In the genomic region with DNA sequence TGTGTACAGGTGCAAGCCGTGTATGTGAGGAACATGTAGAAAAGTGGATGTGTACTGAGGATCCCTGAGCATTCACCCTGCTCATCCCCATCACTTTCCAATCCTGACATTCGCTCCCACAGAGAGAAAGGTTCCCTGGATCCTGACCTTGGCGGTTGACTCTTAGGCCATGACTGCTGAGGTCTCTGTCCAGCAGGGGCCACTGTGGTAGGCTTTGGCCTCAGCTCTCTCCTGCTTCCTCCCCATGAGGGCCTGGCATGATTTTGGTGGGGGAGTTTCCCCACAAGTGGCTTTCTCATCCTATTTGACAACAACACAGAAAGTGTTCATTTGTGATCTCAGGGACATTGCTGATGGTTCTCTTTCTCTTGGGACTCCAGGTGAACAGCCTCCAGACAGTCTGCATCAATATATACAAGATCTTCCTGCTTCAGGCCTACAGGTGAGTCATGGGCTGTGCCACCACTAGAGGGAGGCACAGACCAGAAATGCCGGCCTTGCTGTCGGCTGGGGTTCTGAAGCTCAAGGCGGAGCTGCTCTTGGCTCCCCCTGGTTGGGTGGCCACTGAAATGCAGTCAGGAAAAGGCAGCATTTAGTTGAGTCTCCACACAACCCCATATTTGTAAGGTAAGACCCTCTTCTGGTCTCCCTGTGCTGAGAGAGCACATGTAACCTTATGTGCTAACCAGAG, we compare ENCODE assay signal across 8 mouse cellular contexts. TPM values are rescaled to one million over a fixed set of nuclear protein-coding genes. Genes with fewer than 3 reads are reported as not detected.
DNase-seq lines count a peak whose midpoint lies in the region; ATAC-seq and TF ChIP-seq lines count a peak whose summit lies in the region.

No protein-coding gene starts in this region.

- H3K9ac ChIP-seq in hindbrain, embryonic 13.5 days = no peak overlapping the region

- in situ Hi-C loops in Patski (cut with MboI; ENCODE audit: low pct_unique_long_range_greater_than_20kb) = loop anchor here (5.0 kb wide), 2 partner anchors 46 to 181 kb away; no protein-coding TSS in a partner anchor

- H3K4me2 ChIP-seq in hindbrain, embryonic 13.5 days = no peak overlapping the region

- CTCF ChIA-PET in Patski (lab: Charles Lee) = interaction anchor here (0.8 to 10.4 kb wide), 26 partner anchors 8 to 221 kb away, joined by 3 to 196 read pairs (median 6); partner anchors contain the start of genes Slc6a18 and Slc6a19

- DNase-seq in cerebellum, adult 18-20 months = peak; percentile 17 to 21
- no peak for DNase-seq in cerebellum, adult 9-11 months
- DNase-seq in Patski (ENCODE audit: low read depth, low spot score) = peak; percentile 77
- DNase-seq in embryo, embryonic 10.5 days (ENCODE audit: low spot score) = peak; percentile 58
- peak; percentile 30 to 58 for DNase-seq in layer of hippocampus, postnatal 25 days (ENCODE audit: extremely low spot score in 1 of 2, low spot score in 1 of 2)
- DNase-seq in midbrain, embryonic 10.5 days (ENCODE audit: low spot score) = peak; percentile 37
- DNase-seq in spleen, adult 2 months (ENCODE audit: low read depth in 1 of 2, low spot score in 2 of 2) = peak; percentile 46 to 47

- no peak overlapping the region for H3K27ac ChIP-seq in hindbrain, embryonic 13.5 days
- no peak overlapping the region for H3K27ac ChIP-seq in midbrain, embryonic 10.5 days (replicated peaks)
- H3K27ac ChIP-seq in spleen, adult 2 months (ENCODE audit: insufficient read depth, low read length) = no peak overlapping the region

- peak; percentile 83 for ATAC-seq in Patski
- ATAC-seq in hindbrain, embryonic 13.5 days (ENCODE audit: low FRiP score) = peak; percentile 72; the same call in 1 of the 2 replicates

- 47% methylated on average over 6 of the region's 6 CpGs for WGBS in hindbrain, embryonic 13.5 days
- 42% methylated on average over 6 of the region's 6 CpGs for WGBS in midbrain, embryonic 10.5 days
- WGBS in spleen, adult 2 months = 49% methylated on average over 6 of the region's 6 CpGs

- no peak for TF ChIP-seq POLR2A in spleen, adult 2 months (IDR thresholded peaks at IDR 0.05; ENCODE audit: low read depth, low read length)

- H3K4me3 ChIP-seq in hindbrain, embryonic 13.5 days = no peak overlapping the region
- H3K4me3 ChIP-seq in midbrain, embryonic 10.5 days = no peak overlapping the region
- H3K4me3 ChIP-seq in spleen, adult 2 months (ENCODE audit: extremely low read depth, insufficient read depth, insufficient read length) = no peak overlapping the region

- H3K27me3 ChIP-seq in Patski = no peaks in the 10 kb centered on the region
- H3K27me3 ChIP-seq in hindbrain, embryonic 13.5 days = no peaks in the 10 kb centered on the region
- no peaks in the 10 kb centered on the region for H3K27me3 ChIP-seq in midbrain, embryonic 10.5 days (ENCODE audit: low read depth, poor library complexity, severe bottlenecking)
- no peaks in the 10 kb centered on the region for H3K27me3 ChIP-seq in spleen, adult 2 months (ENCODE audit: control insufficient read depth, insufficient read depth, low read length)

- H3K36me3 ChIP-seq in hindbrain, embryonic 13.5 days = peaks cover 41% of the 10 kb centered on the region
- peaks cover 24% of the 10 kb centered on the region for H3K36me3 ChIP-seq in midbrain, embryonic 10.5 days
- H3K36me3 ChIP-seq in spleen, adult 2 months (ENCODE audit: control insufficient read depth, insufficient read depth, low read length) = no peaks in the 10 kb centered on the region

- 0 out of 2 replicates have a peak, but pooled peaks cover 5% of the 10 kb centered on the region for H3K9me3 ChIP-seq in hindbrain, embryonic 13.5 days
- no peaks in the 10 kb centered on the region for H3K9me3 ChIP-seq in midbrain, embryonic 10.5 days (replicated peaks)

- no peaks in the 10 kb centered on the region for H3K4me1 ChIP-seq in hindbrain, embryonic 13.5 days (replicated peaks)
- H3K4me1 ChIP-seq in midbrain, embryonic 10.5 days = no peaks in the 10 kb centered on the region
- no peaks in the 10 kb centered on the region for H3K4me1 ChIP-seq in spleen, adult 2 months (ENCODE audit: control insufficient read depth, insufficient read depth, insufficient read length)

- POLR2A ChIA-PET in Patski (lab: Charles Lee) = interaction anchor here (1.2 to 2.5 kb wide), 4 partner anchors 42 to 68 kb away, joined by 3 to 10 read pairs (median 4); no protein-coding TSS in a partner anchor

- TF ChIP-seq CTCF in Patski (IDR thresholded peaks at IDR 0.05) = peak; percentile 98
- peak; percentile 84; the same call in 1 of the 2 replicates for TF ChIP-seq CTCF in spleen, adult 2 months (IDR thresholded peaks at IDR 0.05; ENCODE audit: extremely low read depth, insufficient read depth, insufficient read length, insufficient replicate concordance)

RNA-seq across cellular contexts. Expression of gene Tert, which starts 19.8 kb away (rescaled TPM):
- polyA plus RNA-seq in Patski (2021) = 3.7 TPM
- polyA plus RNA-seq in hindbrain, embryonic 13.5 days (2015; fragmentation: Nextera tagmentation; extraction: Ambion mirVana) = 5.3 and 8.1 TPM in 2 replicates
- total RNA-seq in layer of hippocampus, postnatal 25 days (2021) = 1 to 10 TPM; 2.6 to 2.9 TPM
- polyA plus RNA-seq in midbrain, embryonic 10.5 days (2016; fragmentation: Nextera tagmentation; extraction: Ambion mirVana) = 5.0 and 5.7 TPM in 2 replicates
- 3.4 and 3.9 TPM in 2 replicates for polyA plus RNA-seq in spleen, adult 2 months (2012; rRNA removed)

RNA-seq across cellular contexts. Expression of gene Slc6a18, which starts 31.3 kb away (rescaled TPM):
- polyA plus RNA-seq in Patski (2021) = 23.7 TPM
- polyA plus RNA-seq in hindbrain, embryonic 13.5 days (2015; fragmentation: Nextera tagmentation; extraction: Ambion mirVana) = not detected in 2 replicates
- not detected for total RNA-seq in layer of hippocampus, postnatal 25 days (2021)
- polyA plus RNA-seq in midbrain, embryonic 10.5 days (2016; fragmentation: Nextera tagmentation; extraction: Ambion mirVana) = not detected in 2 replicates
- polyA plus RNA-seq in spleen, adult 2 months (2012; rRNA removed) = 0.42 TPM in 1 of 2 replicates, not detected in the other

RNA-seq across cellular contexts. Expression of gene Clptm1l, which starts 42.7 kb away (rescaled TPM):
- polyA plus RNA-seq in Patski (2021) = 215 TPM
- polyA plus RNA-seq in hindbrain, embryonic 13.5 days (2015; fragmentation: Nextera tagmentation; extraction: Ambion mirVana) = 118 and 119 TPM in 2 replicates
- total RNA-seq in layer of hippocampus, postnatal 25 days (2021) = 100 to 1,000 TPM; 130 to 140 TPM
- 98.2 and 102 TPM in 2 replicates for polyA plus RNA-seq in midbrain, embryonic 10.5 days (2016; fragmentation: Nextera tagmentation; extraction: Ambion mirVana)
- 107 and 112 TPM in 2 replicates for polyA plus RNA-seq in spleen, adult 2 months (2012; rRNA removed)

RNA-seq across cellular contexts. Expression of gene Slc6a19, which starts 58.1 kb away (rescaled TPM):
- polyA plus RNA-seq in Patski (2021) = 20.4 TPM
- 0.18 and 0.29 TPM in 2 replicates for polyA plus RNA-seq in hindbrain, embryonic 13.5 days (2015; fragmentation: Nextera tagmentation; extraction: Ambion mirVana)
- under 1 TPM; 0.09 to 0.37 TPM for total RNA-seq in layer of hippocampus, postnatal 25 days (2021)
- polyA plus RNA-seq in midbrain, embryonic 10.5 days (2016; fragmentation: Nextera tagmentation; extraction: Ambion mirVana) = 0.10 and 0.15 TPM in 2 replicates
- 0.28 and 0.44 TPM in 2 replicates for polyA plus RNA-seq in spleen, adult 2 months (2012; rRNA removed)

Comparison
In these comparisons a context has a peak if more than half of its experiments do, and no peak if none do; other contexts are left out.
1. RNA of gene Slc6a18, which starts 31.3 kb away (polyA plus RNA-seq): 23.7 TPM in Patski (single experiment); 0.42 TPM in spleen, adult 2 months, not detected in hindbrain, embryonic 13.5 days and not detected in midbrain, embryonic 10.5 days; every median in the first group is over 10 times any median in the second.